Mouse (Mus musculus): Measurements from ENCODE around the gene Mettl24. TPM values are rescaled to one million over a fixed set of nuclear protein-coding genes. Genes with fewer than 3 reads are reported as not detected.
"Not testable (repeated sequence)": the region's sequence is repeated elsewhere in the genome, so short reads cannot be mapped to it uniquely, and the experiment has no call there.

The Mettl24 gene
- polyA plus RNA-seq, 1 experiment from 2014 or later = 3.9 TPM

DNA sequence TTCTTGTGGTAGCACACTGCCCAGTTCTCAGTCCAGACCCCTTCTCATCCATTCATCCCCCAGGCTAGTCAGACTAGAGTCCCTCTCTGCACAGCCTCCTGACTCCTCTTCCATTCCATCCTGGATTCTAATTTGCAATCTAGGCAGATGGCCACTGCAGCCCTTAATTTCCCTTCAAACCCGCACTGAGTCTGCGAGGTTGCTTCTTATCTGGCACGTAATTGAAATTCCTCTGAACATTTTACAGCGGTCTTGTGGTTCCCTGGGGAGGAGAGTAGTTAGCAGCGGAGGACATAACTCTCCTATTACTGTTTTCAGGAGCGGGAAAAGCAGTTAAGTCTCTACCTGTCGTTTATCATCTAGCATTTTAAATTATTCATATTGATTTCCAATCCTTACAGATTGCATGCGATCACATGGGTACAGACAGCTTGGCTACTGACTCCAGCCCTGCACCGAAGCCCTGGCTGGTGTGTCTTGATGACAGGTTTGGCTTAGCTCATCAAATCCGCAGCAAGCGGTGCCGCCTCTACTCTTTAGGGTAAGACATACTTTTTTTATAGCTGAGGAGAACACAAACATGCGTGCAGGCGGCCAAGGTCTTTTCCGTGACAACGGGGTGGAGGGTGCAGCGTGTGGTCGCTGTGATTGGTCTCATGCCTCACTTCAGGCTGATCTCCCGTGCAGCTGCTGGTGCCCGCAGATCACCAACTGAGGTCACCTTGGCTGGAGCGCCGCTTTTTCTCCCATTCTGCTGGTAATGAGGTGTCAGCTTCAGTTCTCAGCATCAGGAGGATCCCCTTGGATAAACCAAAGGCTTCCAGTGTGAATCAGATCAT, 54.4 kb downstream of the Mettl24 start:
- WGBS = 49% methylated on average over 22 of the region's 22 CpGs
- ATAC-seq (replicated peaks; ENCODE audit: low FRiP score, low read depth) (no peak), DNase-seq (ENCODE audit: low spot score) (peak; percentile 74)
- peak overlapping the region; percentile 34 for H3K4me2 ChIP-seq (ENCODE audit: low read length)
- no peak for TF ChIP-seq CTCF (IDR thresholded peaks at IDR 0.05; ENCODE audit: low read depth)
- no peak overlapping the region for H3K9ac ChIP-seq (ENCODE audit: low read depth, low read length)
- no peaks in the 10 kb centered on the region for H3K9me3 ChIP-seq (replicated peaks; ENCODE audit: low read length)
- H3K27ac ChIP-seq = no peak overlapping the region
- no peaks in the 10 kb centered on the region for H3K4me1 ChIP-seq (replicated peaks; ENCODE audit: insufficient read depth, low read length)
- no peaks in the 10 kb centered on the region for H3K27me3 ChIP-seq (ENCODE audit: insufficient read depth, low read length)
- H3K4me3 ChIP-seq (replicated peaks; ENCODE audit: low read depth, low read length) = no peak overlapping the region
- H3K36me3 ChIP-seq (ENCODE audit: insufficient read depth, low read length) = no peaks in the 10 kb centered on the region

DNA sequence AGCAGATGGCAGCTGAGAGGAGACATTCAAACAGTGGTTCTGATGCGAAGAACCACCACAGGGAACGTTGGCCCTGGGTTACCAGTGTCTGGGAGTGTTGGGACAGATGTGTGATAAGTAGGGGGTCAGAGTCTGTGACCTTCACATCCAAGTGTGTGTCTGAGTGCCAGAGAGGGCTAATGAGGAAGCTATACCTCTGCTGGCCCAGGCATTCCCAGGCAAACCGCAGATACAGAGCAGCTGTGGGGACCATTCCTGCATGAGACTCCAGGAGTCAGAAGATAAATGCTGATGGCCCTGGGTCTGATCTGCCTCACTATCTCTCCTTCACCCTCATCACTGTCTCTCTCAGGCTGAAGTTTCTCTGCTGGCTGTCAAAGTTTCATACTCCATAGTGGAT, 57.6 kb downstream of the Mettl24 start:
- H3K4me3 ChIP-seq (replicated peaks; ENCODE audit: low read depth, low read length) = no peak overlapping the region
- no peaks in the 10 kb centered on the region for H3K27me3 ChIP-seq (ENCODE audit: insufficient read depth, low read length)
- TF ChIP-seq CTCF (IDR thresholded peaks at IDR 0.05; ENCODE audit: low read depth) = no peak
- ATAC-seq (replicated peaks; ENCODE audit: low FRiP score, low read depth) (no peak), DNase-seq (ENCODE audit: low spot score) (no peak)
- H3K9me3 ChIP-seq (replicated peaks; ENCODE audit: low read length) = no peaks in the 10 kb centered on the region
- H3K27ac ChIP-seq = no peak overlapping the region
- no peaks in the 10 kb centered on the region for H3K4me1 ChIP-seq (replicated peaks; ENCODE audit: insufficient read depth, low read length)
- 50% methylated on average over 3 of the region's 3 CpGs for WGBS
- H3K9ac ChIP-seq (ENCODE audit: low read depth, low read length) = no peak overlapping the region
- H3K4me2 ChIP-seq (ENCODE audit: low read length) = no peak overlapping the region
- no peaks in the 10 kb centered on the region for H3K36me3 ChIP-seq (ENCODE audit: insufficient read depth, low read length)

DNA sequence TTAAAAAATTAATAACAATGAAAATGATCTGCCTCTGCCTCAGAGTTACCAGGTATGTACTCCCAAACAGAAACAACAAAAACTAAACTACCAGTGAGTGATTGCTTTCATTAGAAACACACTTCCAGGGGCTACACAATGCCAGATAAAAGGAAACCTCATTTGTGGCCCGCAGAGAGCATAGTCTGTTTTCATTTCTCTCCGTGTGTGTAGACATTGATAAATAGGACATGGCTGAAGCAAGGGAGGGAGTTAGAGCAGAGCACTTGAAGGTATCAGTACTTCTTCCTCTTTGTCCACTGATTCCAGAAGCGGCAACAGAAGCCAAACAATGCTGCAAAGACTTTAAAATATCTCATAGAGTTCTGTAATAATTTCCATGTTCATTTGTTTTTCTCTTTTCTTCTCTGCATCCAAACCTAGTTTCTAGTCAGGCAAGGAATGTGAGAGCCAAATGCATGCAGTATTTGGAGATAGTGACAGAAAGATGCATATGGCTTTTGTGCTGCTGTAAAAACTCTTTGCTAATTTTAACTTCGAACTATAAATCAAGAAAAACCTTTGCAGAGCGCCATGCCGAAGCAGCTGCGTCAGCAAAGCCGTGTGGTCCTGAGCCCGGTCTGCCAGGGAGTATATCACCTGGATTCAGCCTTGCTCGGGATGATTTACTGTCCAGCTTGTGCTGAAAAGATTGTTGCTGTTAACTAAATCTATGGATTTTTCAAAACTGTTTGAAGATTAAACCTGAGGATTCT, 67.4 kb downstream of the Mettl24 start:
- Histone ChIP-seq H3K9ac (ENCODE audit: low read depth, low read length) (no peak overlapping the region), H3K9me3 (replicated peaks; ENCODE audit: low read length) (no peaks in the 10 kb centered on the region), H3K27me3 (ENCODE audit: insufficient read depth, low read length) (no peaks in the 10 kb centered on the region), H3K4me1 (replicated peaks; ENCODE audit: insufficient read depth, low read length) (no peaks in the 10 kb centered on the region), H3K27ac (no peak overlapping the region), H3K4me3 (replicated peaks; ENCODE audit: low read depth, low read length) (no peak overlapping the region), H3K36me3 (ENCODE audit: insufficient read depth, low read length) (no peaks in the 10 kb centered on the region), H3K4me2 (ENCODE audit: low read length) (peak overlapping the region; percentile 27; the same call in 1 of the 2 replicates)
- DNase-seq (ENCODE audit: low spot score) (peak; percentile 20), ATAC-seq (replicated peaks; ENCODE audit: low FRiP score, low read depth) (no peak)
- TF ChIP-seq CTCF (IDR thresholded peaks at IDR 0.05; ENCODE audit: low read depth) = no peak
- 24% methylated on average over 10 of the region's 10 CpGs for WGBS

DNA sequence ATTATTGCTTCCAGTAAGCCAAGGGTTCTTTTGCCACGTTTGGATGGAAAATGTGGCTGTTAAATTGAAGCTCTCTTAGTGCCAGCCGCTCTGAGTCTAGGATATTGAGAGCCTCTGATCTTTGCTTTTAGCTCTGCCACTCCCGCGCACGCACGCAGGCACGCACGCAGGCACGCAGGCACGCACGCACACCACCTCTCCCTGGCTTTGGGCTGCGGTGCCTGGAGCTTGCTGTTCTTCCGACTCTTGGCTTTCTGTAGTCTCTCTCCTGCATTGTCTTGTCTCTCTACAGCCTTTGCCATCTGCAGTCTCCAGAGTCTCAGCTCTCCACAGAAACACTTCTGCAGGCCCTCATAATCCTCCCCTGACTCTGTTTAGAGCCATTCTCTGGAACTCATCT, 68.1 kb downstream of the Mettl24 start:
- Histone ChIP-seq H3K9me3 (replicated peaks; ENCODE audit: low read length) (no peaks in the 10 kb centered on the region), H3K27ac (no peak overlapping the region), H3K27me3 (ENCODE audit: insufficient read depth, low read length) (no peaks in the 10 kb centered on the region), H3K4me1 (replicated peaks; ENCODE audit: insufficient read depth, low read length) (no peaks in the 10 kb centered on the region), H3K4me3 (replicated peaks; ENCODE audit: low read depth, low read length) (no peak overlapping the region), H3K9ac (ENCODE audit: low read depth, low read length) (no peak overlapping the region), H3K36me3 (ENCODE audit: insufficient read depth, low read length) (no peaks in the 10 kb centered on the region), H3K4me2 (ENCODE audit: low read length) (peak overlapping the region; percentile 27; the same call in 1 of the 2 replicates)
- DNase-seq (ENCODE audit: low spot score) = no peak
- no peak for TF ChIP-seq CTCF (IDR thresholded peaks at IDR 0.05; ENCODE audit: low read depth)
- ATAC-seq (replicated peaks; ENCODE audit: low FRiP score, low read depth) = no peak
- 52% methylated on average over 13 of the region's 13 CpGs for WGBS

DNA sequence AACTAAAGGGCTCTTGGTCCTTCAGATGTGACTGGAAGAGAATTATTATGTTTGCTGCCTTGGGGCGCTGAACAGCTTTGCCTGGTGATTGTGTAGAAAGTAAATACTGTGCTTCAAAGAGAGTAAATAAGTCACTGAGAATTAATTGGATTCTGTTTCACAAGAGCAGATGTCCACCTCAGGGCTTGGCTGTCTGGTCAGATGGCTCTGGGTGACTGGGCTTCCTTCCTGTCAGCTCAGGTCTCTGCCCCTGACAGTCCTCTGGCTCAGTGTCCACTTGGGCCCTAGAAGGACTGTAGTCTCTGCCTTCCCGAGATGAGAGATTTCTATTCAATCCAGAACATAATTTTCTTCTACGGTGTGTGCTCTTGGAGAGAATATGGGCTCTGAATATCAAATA, 70.0 kb downstream of the Mettl24 start:
- peak; percentile 23 for DNase-seq (ENCODE audit: low spot score)
- no peaks in the 10 kb centered on the region for H3K4me1 ChIP-seq (replicated peaks; ENCODE audit: insufficient read depth, low read length)
- H3K9ac ChIP-seq (ENCODE audit: low read depth, low read length) = no peak overlapping the region
- H3K9me3 ChIP-seq (replicated peaks; ENCODE audit: low read length) = no peaks in the 10 kb centered on the region
- no peak overlapping the region for H3K27ac ChIP-seq
- H3K4me2 ChIP-seq (ENCODE audit: low read length) = no peak overlapping the region
- WGBS = 40% methylated on average over 3 of the region's 3 CpGs
- no peak overlapping the region for H3K4me3 ChIP-seq (replicated peaks; ENCODE audit: low read depth, low read length)
- no peak for TF ChIP-seq CTCF (IDR thresholded peaks at IDR 0.05; ENCODE audit: low read depth)
- no peak for ATAC-seq (replicated peaks; ENCODE audit: low FRiP score, low read depth)
- H3K27me3 ChIP-seq (ENCODE audit: insufficient read depth, low read length) = no peaks in the 10 kb centered on the region
- H3K36me3 ChIP-seq (ENCODE audit: insufficient read depth, low read length) = no peaks in the 10 kb centered on the region

DNA sequence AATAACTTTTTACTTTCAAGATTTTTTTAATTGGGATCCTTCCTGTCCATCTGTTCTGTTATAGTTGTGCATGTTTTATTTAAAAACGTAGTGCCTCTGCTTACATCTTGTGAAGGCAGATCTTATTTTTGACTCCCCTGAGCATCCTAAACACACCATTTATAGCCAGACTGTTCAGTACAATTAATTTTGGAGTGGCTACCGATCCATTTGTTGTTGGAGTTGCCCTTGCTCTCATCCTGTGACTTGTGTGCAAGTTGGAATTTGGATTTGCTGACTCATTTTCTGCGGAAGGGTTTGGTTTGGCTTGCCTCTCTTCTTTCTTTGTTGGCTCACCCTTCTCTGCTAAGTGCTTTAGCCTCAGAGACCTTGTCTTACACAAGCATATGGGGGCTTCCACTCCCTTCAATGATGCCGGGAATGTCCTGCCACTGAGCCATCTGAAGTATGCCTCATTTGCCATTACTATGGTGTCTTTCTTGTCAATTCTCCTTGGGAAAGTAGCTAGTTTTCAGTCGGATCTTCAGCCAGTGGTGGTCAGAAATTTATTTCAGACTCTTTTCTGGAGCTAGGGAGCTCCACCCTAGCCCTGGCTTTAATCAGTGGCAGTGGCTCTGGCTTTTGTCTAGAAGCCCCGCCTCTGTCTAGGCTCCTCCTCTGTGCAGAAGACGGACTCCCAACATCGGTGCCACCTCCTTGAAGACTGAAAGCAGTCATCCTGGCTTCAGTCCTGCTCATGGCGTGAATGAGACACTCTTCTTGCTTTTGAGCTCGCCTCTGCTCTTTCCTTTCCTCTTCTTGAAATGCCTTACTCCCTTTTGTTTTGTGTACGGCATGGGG, 75.3 kb downstream of the Mettl24 start:
- Histone ChIP-seq H3K27ac (no peak overlapping the region), H3K27me3 (ENCODE audit: insufficient read depth, low read length) (no peaks in the 10 kb centered on the region), H3K4me1 (replicated peaks; ENCODE audit: insufficient read depth, low read length) (no peaks in the 10 kb centered on the region), H3K36me3 (ENCODE audit: insufficient read depth, low read length) (no peaks in the 10 kb centered on the region), H3K9me3 (replicated peaks; ENCODE audit: low read length) (no peaks in the 10 kb centered on the region), H3K9ac (ENCODE audit: low read depth, low read length) (no peak overlapping the region), H3K4me3 (replicated peaks; ENCODE audit: low read depth, low read length) (no peak overlapping the region), H3K4me2 (ENCODE audit: low read length) (no peak overlapping the region)
- no peak for DNase-seq (ENCODE audit: low spot score)
- TF ChIP-seq CTCF (IDR thresholded peaks at IDR 0.05; ENCODE audit: low read depth) = no peak
- WGBS = 70% methylated on average over 11 of the region's 11 CpGs
- ATAC-seq (replicated peaks; ENCODE audit: low FRiP score, low read depth) = no peak

DNA sequence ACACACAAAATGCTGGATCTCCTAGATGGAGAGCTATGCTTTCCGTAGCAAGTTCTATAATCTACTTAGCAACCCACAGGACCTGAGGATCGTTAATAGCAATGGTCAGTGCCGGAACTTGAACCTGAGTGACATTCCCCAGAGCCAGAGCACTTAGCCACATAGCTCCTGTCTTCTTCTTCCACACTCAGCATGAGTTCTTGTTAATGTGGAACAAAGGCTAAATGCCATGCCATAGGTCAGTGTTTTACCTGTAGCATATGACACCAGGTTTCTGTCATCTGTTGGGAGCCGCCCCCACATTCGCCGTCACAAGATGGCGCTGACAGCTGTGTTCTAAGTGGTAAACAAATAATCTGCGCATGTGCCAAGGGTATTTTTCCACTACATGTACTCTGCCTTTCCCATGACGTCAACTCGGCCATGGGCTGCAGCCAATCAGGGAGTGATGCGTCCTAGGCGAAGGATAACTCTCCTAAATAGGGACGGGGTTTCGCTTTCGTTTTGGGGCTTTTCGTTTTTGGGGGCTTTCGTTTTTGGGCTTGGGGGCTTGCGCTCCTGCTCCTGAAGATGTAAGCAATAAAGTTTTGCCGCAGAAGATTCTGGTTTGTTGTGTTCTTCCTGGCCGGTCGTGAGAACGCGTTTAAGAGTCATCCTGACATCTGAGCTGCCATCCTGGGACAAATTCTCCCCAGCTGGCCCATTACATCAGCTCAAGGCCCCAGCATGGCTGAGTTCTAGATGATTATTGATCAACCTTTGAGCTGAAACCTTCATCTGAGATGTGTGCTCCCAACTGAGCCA, 76.5 kb downstream of the Mettl24 start:
- H3K4me2 ChIP-seq (ENCODE audit: low read length); H3K36me3 ChIP-seq (ENCODE audit: insufficient read depth, low read length); H3K4me3 ChIP-seq (replicated peaks; ENCODE audit: low read depth, low read length); DNase-seq (ENCODE audit: low spot score); H3K27me3 ChIP-seq (ENCODE audit: insufficient read depth, low read length); H3K9ac ChIP-seq (ENCODE audit: low read depth, low read length); H3K4me1 ChIP-seq (replicated peaks; ENCODE audit: insufficient read depth, low read length); ATAC-seq (replicated peaks; ENCODE audit: low FRiP score, low read depth); H3K27ac ChIP-seq; H3K9me3 ChIP-seq (replicated peaks; ENCODE audit: low read length): not testable (repeated sequence)
- WGBS = 96% methylated on average over 19 of the region's 23 CpGs
